Mouse (Mus musculus) adipocyte (in vitro differentiated cells): Measurements from ENCODE around the gene Cntn1.

ENCODE experiments used
- DNase-seq: peaks from one replicate; pipeline ENCODE4 v3.0.0-alpha.2; 2016; ENCODE audit warnings: low spot score

The Cntn1 gene

DNA sequence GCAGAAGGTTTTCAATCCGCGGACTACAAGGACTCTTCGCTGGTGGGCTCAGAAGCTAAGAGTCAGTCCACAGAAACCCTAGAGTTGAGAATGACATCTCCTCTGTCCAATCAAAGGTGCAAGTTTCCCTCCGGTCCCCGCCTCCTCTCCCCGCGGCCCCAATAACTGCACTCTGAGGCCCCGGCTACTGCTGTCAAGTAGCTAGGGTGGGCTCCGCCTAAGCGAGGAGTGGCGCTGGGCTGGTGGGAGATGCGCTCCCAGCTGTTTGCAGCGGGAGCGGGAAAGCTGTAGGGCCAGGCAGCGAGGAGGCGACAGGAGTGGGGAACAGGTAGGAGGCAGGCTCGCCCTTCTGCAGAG, at the start of gene Cntn1:
Cntn1 (plus strand) TSS at position 170 of the 357 bp plus-strand sequence.
- DNase-seq, result no peak

DNA sequence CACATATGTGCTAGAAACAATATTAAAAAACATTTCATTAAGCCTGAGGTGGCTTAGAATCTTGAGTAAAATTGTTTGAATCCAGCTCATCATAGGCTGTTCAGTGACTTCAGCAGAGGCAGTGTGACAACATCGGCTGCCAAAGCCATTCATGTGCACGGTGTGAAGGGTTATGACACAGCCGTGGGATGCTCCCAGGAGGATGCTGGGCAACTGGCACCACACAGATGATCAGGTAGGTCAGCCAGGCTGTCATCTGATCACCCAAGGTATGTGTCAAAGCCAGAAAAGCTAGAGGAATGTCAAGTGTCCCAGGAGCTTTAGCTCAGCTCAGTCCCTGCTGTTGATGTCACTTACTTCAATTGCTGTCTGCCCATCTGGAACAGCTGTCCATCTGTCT, 49.5 kb upstream of the Cntn1 start:
- no peak for DNase-seq

DNA sequence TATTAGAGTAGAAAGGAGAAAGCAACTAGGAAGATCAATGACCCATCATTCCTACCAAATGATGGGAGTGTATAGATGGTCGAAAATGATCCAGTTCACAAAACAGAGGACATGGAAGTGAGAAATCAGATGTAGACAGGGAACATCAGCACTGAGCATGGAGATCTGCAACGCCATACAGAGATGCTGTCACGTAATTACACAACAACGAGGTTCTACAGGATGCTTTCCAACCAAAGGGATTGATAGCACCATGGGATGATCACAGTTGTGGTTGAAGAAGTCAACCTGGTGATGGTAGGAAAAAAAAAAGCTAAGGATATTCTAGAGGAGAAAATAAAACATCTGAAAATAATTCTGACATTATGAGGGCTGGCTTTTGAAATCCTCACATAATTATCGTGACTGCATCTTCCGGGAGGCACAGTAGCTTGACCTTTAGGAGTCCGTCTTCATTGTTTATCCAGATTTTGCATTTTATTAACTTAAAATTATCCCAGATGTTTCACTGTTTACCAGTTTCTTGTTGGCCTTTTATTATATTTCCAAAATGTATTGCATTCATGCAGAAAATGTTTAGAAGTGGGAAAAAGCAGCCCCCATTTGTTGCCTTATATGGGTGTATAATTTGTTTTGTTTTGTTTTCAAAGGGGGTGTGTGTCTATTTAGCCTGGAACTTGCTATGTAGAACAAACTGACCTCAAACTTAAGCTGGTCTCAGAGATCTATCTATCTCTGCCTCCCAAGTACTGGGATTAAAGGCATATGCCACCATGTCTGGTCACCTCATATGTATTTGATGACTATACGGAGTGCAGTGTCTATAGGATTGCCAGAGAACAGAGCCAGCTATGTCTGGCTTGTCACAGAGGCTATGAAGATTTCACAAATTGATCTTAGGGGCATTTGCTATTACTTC, 38.5 kb upstream of the Cntn1 start:
- DNase-seq, result no peak

DNA sequence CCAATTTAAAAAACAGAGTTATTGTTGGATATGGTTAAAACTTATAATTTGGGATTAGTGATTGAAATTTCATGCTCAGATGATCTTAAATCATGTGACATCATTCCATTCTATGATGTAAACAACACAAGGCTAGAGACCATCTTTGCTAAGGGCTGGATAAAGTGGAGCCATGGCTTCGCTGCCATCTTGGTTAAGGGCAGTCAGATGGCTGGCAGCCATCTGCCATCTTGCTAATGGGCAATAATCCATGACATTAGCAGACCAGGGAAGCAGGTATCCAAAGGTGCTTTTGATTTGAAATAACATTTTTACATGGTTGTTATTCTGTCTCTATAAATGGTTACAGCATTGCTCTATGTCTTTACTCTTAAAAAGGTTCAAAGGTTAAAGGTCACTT, 16.9 kb upstream of the Cntn1 start:
- no peak for DNase-seq

DNA sequence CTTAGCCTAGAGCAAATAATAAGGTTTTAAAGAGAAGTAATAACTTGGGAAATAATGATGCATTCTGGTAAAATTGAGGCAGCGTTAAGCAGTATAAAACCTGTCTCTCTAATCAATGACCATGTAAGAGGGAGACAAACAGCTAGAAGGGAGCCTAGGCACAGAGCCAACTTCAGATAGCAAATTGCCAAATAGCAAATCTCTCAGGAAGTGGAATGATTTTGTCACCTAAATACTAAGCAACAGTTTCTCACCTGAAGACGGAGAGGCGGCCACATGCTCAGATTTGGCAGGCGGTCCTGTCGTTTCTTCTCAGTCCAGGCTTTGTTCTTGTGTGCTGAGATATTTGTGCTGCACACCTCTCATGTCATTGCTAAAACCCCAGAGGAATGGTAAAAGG, 8.4 kb upstream of the Cntn1 start:
- no peak for DNase-seq

DNA sequence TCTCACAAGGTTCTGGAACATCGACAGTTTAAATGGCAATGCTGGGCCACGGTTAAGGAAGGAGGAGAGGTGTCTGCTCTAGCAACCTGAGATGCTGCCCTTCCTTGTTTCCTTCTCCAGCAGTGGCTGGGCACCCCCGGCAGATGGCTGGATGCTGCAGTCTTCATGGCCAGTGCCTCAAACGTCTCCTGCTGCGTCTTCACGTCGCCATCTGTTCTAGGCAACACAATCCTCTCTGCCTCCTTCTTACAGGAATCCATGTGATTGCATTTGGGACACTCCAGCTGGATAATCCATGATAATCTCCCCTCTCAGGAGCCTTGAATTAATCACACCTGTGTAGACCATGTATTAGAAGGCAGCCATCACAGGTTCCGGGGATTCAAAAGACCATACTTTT, 4.9 kb upstream of the Cntn1 start:
- no peak for DNase-seq

DNA sequence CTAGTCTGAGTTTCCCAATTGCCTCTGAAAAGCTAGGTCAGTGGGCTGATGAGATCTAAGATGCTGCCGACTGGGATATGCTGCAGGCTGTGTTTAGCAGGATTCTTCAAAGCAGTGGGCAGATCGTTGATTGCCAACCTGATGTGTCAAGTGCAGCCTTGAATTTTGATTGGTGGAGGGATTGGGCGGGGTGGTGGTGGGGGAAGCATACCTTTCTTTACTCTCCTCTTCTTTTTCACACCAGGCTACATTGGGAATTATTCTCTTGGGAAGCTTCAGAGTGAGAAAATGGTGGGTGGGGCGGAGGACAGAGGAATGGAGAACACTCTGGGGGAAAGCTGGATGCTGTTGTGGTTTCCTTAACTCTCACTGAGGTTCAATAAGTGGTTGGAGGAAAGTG, 2.9 kb upstream of the Cntn1 start:
- DNase-seq, result no peak

DNA sequence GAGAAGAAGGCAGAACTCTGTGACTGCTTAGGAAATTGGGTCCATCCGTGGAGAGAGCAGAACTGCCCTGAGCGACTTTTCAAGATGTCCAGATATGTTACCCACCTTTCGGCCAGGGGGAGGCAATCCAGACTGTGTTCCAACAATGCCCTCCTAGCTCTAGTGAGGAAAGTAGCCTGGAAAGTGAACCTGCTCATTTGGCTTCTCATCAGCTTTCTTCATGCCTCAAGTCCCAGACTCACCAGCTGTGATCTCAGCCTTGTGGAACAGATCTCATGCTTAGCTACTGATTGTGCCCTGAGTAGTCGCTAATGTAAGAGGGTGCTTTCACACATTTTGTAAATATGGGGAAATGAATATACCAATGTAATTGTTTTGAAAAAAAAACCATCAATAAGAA, 2.4 kb upstream of the Cntn1 start:
- DNase-seq, result no peak

DNA sequence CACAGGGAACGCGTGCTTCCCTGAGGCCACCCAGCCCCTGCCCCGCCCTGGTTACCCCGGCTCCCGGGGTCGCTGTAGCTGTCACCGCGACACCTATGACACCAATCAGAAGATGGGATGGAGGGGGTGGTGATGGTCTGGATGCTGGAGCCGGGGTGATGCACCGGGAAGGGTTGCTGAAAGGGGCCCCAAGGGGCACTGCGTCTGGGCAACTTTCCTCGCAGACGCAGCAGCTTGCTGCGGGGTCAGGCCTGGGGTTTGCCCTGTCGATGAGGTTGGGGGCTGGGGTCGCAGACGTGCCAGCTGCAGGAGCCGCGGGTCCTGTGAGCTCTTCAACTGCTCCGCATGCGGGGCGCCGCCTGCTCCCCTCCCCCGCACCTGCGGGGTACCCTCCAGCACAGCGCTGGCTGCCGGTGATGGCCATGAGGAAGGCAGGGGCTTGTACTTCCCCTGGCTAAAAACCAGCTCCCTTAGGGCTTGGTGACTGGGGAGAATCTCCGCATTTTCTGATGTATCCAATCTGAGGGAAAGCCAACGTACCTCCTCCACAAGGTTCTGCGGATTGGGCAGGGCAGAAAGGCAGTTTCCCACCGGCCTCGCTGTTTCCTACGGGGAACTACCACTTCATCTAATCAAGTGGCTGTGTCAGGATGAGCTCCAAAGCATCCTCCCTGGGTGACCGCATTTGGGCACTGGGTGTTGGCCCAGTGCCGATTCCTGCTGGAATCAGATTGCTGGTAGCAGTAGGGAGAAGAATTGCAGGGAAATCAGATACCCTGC, 578 bp downstream of the Cntn1 start:
- DNase-seq, result no peak

DNA sequence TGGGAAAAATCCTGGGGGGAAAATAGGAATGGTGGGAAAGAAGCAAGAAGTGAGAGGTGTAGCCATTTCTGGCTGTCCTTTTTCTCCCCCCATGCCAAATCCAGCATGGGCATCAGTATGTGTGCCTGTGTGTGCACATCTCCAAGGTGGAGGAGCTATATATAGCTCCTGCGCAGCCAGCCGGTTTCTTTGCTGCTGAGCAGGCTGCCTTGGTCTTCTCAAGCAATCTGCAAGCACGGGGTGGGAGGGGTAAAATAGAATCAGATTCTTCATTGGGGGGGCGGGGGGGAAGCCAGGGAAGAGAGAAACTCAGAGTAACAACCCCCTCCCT, 1.1 kb downstream of the Cntn1 start:
- DNase-seq, result no peak

DNA sequence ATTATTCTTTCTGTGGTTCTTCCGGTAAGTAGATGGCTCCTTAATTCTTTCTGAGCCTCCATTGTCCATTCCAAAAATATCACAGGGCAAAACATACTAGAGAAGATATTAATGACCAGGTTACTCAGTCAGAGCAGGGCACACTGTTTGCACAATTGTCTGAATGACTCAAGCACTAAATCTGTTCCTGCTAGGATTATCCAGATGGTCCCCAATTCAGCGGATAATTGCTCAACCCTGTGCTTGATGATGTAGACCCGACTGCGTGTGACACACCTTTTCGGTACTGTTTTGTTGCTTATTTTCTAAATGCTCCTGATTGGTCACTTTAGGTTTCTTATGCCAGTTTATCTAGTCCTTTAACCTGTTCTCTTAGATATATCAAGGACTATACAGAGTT, 6.6 kb downstream of the Cntn1 start:
- DNase-seq, result no peak

DNA sequence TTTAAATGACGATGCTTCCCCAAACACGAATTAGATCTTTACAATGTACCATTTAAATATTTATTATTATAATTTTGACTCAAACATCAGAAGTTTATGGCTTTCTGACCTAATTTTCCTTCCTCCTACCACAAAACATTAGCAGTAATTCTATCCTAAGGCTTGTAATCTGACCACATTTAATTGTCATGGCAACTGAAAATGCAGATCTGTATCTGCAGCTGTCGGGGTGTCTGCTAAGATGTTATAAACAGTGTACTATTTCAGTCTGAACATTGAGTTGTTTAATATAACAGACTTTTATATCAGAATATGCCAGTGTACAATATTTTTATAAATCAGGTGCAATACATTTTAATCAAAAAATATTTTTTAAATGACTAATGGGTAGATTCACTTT, 10.0 kb downstream of the Cntn1 start:
- no peak for DNase-seq

DNA sequence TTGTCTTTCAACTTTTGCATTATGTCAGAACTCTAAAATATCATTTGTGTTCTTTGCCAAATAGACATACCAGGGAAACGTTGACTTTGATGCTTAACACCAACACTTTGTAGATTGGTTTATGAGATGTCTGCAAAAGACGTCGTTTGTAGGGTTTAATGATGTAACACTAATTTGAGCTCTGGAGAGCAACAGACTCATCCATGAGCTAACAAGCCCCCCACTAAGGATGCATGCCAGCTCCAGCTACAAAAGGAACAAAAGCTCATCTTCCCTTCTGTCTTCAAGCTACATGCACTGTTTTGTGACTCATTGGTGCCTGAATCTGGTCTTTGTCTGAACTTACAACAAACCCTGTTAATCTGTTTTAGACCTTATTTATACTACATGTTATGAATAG, 28.5 kb downstream of the Cntn1 start:
- DNase-seq, result no peak

DNA sequence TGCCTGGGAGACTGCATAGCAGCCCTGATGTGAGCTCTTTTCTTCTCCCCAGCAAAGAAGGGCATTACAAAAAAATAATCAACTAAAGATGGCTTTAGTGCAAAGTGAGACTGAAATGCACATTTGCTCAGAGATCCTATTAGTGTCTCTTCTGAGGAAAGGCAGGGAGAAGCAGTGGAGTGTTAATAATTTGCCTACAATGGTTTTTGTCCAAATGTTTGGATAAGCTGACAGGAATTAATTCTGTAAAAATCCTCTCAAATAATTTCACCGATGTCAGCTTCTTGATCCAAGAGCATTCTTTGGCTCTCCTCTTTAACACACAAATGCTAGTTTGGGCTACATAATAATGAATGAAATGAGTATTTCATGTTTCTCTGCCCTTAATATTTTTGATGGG, 34.9 kb downstream of the Cntn1 start:
- DNase-seq, result no peak

DNA sequence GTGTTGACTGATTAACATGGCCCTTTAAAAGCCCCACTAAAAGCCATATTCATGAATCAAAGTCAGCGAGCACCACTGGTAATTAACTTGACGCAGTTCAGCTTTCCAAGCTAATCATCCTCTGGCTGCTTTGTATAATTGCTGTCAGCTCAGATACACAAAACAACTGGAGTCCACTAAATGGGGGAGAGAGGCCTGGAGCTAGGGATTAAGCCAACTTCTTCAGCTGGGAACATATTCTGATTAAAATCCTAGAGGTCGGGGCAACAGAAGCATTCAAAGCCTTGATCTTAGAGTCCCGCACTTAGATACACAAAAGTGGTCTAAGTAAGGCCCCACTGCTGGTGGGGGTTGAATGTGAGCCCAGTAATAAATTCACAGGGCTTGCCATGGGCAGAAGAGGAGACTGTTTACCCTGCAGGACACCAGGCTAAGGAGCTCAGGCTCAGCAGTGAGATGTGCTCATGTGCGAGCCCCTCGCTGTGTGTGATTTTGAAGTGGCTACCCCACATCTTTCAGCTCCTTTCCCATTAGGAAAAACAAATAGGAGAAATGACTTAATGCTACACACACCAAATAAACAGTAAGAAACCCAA, 36.8 kb downstream of the Cntn1 start:
- DNase-seq, result no peak

DNA sequence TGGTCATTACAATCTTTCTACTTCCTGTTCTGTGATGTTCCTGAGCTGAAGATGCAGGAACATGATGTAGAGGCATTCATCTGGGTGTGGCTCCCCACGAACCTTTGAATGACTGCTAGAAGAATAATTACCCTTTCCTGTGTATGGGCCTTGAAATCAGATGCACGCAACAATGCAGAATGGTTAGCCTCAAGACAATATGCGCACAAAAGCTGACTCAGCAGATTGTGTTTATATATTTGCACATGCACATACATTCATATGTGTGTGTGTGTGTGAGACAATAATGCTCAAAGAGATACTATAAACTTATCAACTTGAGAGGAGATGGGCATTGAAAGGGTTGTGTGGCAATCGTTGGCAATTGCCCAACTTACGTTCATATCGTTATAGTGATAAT, 39.8 kb downstream of the Cntn1 start:
- no peak for DNase-seq

DNA sequence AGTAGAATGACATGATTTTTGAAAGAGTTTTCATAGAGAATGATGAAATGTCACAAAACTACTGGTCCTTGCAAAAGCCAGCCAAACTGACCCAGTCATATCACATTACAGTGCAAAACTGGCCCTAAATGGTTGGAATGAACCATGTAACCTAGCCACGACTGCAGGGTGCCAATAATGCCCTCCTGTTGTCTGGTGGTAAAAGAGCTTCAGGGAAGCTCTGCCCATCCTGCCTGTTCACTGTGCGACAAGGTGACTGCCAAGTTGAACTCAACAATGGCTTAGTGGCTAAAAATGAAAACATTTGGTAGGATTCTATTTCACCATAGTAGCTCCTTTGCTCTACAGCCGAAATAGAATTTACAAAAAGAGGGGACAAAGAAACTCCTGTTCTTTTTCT, 41.1 kb downstream of the Cntn1 start:
- no peak for DNase-seq

DNA sequence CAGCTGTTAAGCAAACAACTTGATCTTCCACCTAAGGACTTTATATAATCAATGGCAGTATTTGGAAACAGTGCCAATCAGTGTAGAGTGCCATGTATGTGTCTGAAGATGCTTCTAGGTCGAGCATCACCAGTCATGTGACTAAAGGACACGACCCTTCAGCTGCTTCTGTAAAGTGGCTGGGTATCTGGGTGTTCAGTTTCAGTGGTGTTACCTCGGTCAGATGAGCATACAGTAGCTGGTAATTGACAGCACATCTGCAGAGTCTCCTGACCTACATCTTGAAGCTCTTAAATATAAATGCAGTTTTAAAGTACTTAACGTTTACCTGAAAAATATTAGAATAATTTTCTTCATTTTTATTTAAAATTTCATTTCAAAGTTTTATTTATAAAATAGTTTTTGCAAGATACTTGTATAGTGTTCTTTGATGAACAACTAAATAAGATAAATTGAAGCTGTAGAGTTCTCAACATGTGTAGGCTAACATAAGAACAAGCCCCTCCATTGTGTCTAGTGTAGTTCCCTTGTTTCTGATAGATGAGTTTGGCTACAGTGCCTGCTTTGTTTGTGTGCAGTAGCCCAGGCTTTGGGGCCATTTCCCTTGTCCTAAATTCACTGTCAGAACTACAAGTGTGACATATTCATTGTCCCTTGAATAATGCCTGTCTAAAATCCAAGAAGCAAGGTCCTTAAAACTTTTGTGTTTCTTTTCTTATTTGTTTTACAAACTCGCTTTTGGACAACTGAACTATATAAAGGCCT, 48.6 kb downstream of the Cntn1 start:
- DNase-seq, result no peak

DNA sequence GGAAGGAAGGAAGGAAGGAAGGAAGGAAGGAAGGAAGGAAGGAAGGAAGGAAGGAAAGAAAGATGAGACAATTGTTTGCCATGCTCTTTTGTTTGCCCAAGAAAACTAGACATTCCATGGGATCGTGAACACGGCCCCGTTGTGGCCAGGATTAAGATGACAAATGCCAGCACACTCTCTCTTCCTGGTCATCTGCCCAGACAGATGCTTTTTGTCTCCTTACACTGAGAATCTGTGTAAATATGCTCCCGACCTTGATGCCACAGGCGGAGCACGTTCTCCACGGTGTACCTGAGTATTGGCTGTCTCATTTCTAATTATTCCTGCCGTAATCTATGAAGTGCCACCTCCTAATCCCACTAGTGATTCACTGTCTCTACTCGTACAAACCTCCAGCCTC, 51.0 kb downstream of the Cntn1 start:
- DNase-seq, result no peak

DNA sequence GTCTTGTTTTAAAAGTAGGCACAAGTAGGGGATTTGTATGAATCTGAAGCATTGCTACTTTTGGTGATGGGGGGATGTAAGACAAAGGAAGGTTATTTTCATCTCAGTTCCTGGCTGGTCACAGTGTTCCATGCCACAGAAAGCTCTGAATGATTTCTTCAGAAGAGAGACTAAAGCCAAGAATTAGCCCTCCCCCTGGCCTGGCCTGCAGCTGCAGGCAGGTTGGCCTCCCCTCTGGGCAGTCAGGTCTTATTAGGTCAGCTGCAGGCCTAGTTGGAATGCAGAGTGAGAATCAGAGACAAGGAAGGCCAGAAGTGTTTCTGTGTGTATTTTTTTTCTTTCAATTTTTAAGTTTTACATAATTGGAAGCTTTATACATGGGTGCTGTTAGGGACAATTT, 61.5 kb downstream of the Cntn1 start:
- DNase-seq, result no peak

DNA sequence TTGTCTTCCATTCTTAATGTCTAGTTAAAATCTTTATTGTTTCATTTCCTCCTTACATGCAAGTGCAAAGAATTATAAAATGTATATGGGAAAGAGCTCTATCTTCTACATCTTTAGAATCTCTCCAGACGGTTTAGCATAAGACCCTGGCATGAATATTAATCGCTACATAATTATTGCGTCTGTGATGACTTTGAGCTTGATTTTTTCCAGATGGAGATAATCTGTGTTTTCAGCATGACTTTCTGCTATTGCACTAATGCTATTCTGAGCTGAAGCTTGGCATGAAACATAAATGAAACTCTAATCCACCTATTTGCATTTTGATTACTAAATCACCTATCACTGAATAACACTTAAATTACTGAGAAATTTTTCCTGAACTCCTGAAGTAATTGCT, 82.0 kb downstream of the Cntn1 start:
- no peak for DNase-seq

DNA sequence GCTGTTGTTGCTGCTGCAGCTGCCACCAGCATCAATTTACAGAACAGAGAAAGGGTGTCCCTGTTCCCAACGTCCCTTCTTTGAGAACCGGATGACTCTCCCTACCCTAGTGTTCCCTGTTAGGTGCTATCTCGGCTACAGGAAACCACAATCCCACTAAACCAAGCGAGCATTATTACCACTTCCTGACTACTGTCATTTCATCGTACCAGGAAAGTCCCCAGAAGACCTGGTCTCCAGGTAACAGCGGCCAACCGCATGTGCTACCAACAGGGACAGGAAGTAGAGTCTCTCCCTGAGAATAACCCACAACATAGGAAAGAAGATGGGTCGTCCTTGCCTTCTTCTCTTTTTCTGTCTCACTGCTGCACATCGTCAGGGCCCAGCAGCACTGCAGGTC, 83.3 kb downstream of the Cntn1 start:
- no peak for DNase-seq

DNA sequence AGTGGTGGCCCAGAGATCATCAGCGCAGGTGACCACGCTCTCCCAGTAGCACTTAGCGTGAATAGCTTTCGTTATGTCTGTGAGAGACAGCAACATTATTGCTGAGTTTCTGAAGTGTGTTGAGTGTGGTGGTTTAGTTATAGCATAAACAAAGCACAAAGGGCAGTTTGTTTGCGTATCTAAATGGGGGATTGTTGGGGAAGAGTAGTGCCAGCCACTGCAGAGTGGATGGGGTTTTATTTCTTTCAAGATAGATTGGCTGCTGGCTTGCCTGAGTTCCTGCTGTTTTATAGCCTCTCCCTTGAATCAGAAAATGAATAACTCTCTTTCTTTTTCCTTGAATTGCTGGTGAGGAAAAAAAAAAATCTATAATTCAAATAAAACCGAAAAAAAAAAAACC, 86.1 kb downstream of the Cntn1 start:
- DNase-seq, result no peak
